Mouse (Mus musculus) liver, adult 2 months (tissue): ENCODE measurements around the gene Ccnyl1. TPM values are rescaled to one million over a fixed set of nuclear protein-coding genes. Genes with fewer than 3 reads are reported as not detected.
A peak's percentile ranks its signal among the peaks of the same experiment; 100 is the strongest.

ENCODE experiments used
- DNase-seq: peaks from one replicate; pipeline ENCODE4 v3.0.0-alpha.2; 2011; ENCODE audit warnings: low read depth, low spot score; ENCODE audit errors: extremely low read depth
- H3K27ac ChIP-seq: fragments of 200-500 bp; replicated peaks from 2 replicates; pipeline ENCODE4 v1.5.1; 2012; ENCODE audit warnings: low read depth, mild to moderate bottlenecking, control low read depth, inconsistent platforms, low read length; ENCODE audit not compliant: insufficient read depth
- H3K27me3 ChIP-seq: fragments of 200-500 bp; 2 replicates; pipeline ENCODE4 v1.6.1; 2012; ENCODE audit warnings: mild to moderate bottlenecking, moderate library complexity, low read length, inconsistent platforms; ENCODE audit not compliant: control insufficient read depth, insufficient read depth
- H3K36me3 ChIP-seq: fragments of 200-500 bp; 2 replicates; pipeline ENCODE4 v1.6.1; 2012; ENCODE audit warnings: low read length, inconsistent platforms; ENCODE audit not compliant: control insufficient read depth, insufficient read depth
- H3K4me1 ChIP-seq: fragments of 200-500 bp; 2 replicates; pipeline ENCODE4 v1.6.1; 2011; ENCODE audit warnings: low read length; ENCODE audit not compliant: control insufficient read depth, insufficient read depth
- H3K4me3 ChIP-seq: fragments of 200-500 bp; 2 replicates; pipeline ENCODE4 v1.5.1; 2011; ENCODE audit warnings: low read depth, mild to moderate bottlenecking, control low read depth, low read length, moderate library complexity; ENCODE audit not compliant: insufficient read depth
- H3K79me2 ChIP-seq: fragments of 200-500 bp; 2 replicates; pipeline ENCODE4 v1.6.1; 2012; ENCODE audit warnings: inconsistent platforms, mild to moderate bottlenecking, low read length, moderate library complexity; ENCODE audit not compliant: control insufficient read depth, insufficient read depth
- H3K9ac ChIP-seq: fragments of 200-500 bp; 2 replicates; pipeline ENCODE4 v1.6.1; 2012; ENCODE audit warnings: low read depth, mild to moderate bottlenecking, control low read depth, inconsistent platforms, low read length
- CTCF ChIP-seq: fragments of 200-500 bp; IDR thresholded peaks from 2 replicates; pipeline ENCODE4 v1.5.1; 2011; ENCODE audit warnings: low read depth, low read length, control low read depth
- POLR2A ChIP-seq: fragments of 200-500 bp; IDR thresholded peaks from 2 replicates; pipeline ENCODE4 v1.6.1; 2011; ENCODE audit warnings: low read length, control low read depth; ENCODE audit not compliant: insufficient read depth; ENCODE audit errors: extremely low read depth
- WGBS: fragments of 180-500 bp; shearing (Covaris S2); methylation state at CpG from one replicate; pipeline ENCODE4 v1.1.7; 2018; 5-methylcytosine and 5-hydroxymethylcytosine counted together
- polyA plus RNA-seq: library from polyadenylated mRNA; depleted of rRNA; stranded (reverse); fragments of >200 nt; gene quantifications from 2 replicates; pipeline ENCODE4 v1.2.3, GENCODE M21; 2012
- total RNA-seq: library from RNA; depleted of rRNA; stranded (reverse); fragments of >200 nt; gene quantifications from 2 replicates; pipeline ENCODE4 v1.2.3, GENCODE M21; 2014

Ccnyl1 gene
- total and polyA plus RNA-seq, 2 experiments = 3.9 to 5.8 TPM

GRCm38 (mm10) chr1:64709891-64710290 is 19.6 kb downstream of the Ccnyl1 start:
- no peak overlapping the region for H3K27ac ChIP-seq
- TF ChIP-seq POLR2A = no peak
- TF ChIP-seq CTCF = 0 out of 2 replicates have a peak, but pooled peaks have one; percentile 8
- H3K9ac ChIP-seq = no peak overlapping the region
- peaks cover 8% of the 10 kb centered on the region for H3K36me3 ChIP-seq
- no peaks in the 10 kb centered on the region for H3K79me2 ChIP-seq
- no peaks in the 10 kb centered on the region for H3K4me1 ChIP-seq
- peak; percentile 52 for DNase-seq
- no peak overlapping the region for H3K4me3 ChIP-seq
- no peaks in the 10 kb centered on the region for H3K27me3 ChIP-seq
- WGBS = 11% methylated on average over 2 of the region's 2 CpGs

DNA sequence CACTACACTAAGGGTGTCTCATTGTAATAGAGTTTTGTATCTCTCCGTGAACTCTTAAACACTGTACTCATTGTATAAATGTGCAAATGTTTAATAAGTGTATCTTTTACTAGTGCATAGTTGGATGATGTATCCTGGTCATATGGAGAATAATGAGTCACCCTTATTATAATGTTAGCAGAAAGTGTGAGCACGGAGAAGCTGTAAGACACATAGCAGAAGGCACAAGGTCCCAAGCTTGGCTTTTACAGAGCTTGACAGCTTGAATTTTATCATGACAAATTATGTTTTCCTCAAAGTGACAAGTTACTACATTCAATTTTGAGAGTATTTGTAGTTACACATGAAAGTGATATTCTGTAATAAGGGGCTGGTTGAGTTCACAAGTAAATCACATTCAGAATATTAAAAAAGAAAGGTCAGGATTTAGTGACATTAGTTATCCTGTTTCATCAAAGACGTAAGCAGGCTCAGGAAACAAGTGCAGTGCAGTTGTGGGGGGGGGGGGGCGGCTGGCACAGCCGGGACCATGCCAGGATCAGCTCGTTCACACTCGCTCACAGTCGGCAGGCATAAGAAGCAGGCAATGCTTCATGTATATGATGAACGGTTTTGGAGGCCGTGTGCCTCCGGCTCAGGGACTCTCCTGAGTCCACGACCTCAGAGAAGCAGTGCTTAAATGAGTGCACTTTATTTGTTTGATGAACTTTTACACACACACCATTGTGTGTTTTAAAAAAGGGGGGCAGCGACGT is 21.9 kb downstream of the Ccnyl1 start:
- Histone ChIP-seq H3K4me1 (peaks cover 2% of the 10 kb centered on the region; the same call in 1 of the 2 replicates), H3K9ac (no peak overlapping the region), H3K79me2 (no peaks in the 10 kb centered on the region; the same call in 1 of the 2 replicates), H3K4me3 (no peak overlapping the region), H3K36me3 (peaks cover 11% of the 10 kb centered on the region), H3K27ac (no peak overlapping the region), H3K27me3 (no peaks in the 10 kb centered on the region)
- TF ChIP-seq CTCF (no peak), POLR2A (no peak)
- WGBS = 87% methylated on average over 14 of the region's 14 CpGs
- DNase-seq = no peak

- WGBS = 92% methylated on average over 2 of the region's 2 CpGs
- Histone ChIP-seq H3K79me2 (no peaks in the 10 kb centered on the region; the same call in 1 of the 2 replicates), H3K27ac (no peak overlapping the region), H3K27me3 (no peaks in the 10 kb centered on the region), H3K4me1 (peaks cover 2% of the 10 kb centered on the region; the same call in 1 of the 2 replicates), H3K36me3 (peaks cover 12% of the 10 kb centered on the region), H3K4me3 (no peak overlapping the region), H3K9ac (no peak overlapping the region)
- TF ChIP-seq CTCF (no peak), POLR2A (no peak)
- DNase-seq = no peak
Measured at GRCm38 (mm10) chr1:64715458-64715857, 25.2 kb downstream of the Ccnyl1 start.

- H3K4me1 ChIP-seq = peaks cover 4% of the 10 kb centered on the region; the same call in 1 of the 2 replicates
- no peaks in the 10 kb centered on the region; the same call in 1 of the 2 replicates for H3K79me2 ChIP-seq
- no peak overlapping the region for H3K9ac ChIP-seq
- H3K36me3 ChIP-seq = peaks cover 13% of the 10 kb centered on the region
- no peak overlapping the region for H3K27ac ChIP-seq
- H3K27me3 ChIP-seq = no peaks in the 10 kb centered on the region
- TF ChIP-seq POLR2A (no peak), CTCF (no peak)
- WGBS = 42% methylated on average over 7 of the region's 7 CpGs
- peak; percentile 64 for DNase-seq
- H3K4me3 ChIP-seq = no peak overlapping the region
Measured at GRCm38 (mm10) chr1:64716589-64717304, 26.5 kb downstream of the Ccnyl1 start.

DNA sequence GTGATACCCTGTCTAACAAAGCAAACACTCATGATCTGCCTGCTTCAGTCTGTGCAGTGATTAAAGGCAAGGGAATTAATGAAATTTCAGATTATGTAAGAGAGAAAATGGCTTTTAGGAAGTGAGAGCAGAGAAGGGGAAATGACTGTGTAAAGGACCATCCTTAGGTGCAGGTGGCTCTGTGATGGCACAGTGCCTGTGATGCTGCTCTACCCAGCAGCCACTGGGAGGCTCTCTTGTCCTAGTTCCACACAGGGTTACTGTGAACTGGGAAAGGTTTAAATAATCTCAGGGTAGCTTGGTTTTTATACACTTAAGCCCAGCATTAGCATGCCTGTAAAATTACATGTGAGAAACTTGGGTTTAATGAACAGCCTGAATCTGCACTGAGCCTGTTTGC is 27.2 kb downstream of the Ccnyl1 start:
- Histone ChIP-seq H3K27ac (no peak overlapping the region), H3K79me2 (no peaks in the 10 kb centered on the region; the same call in 1 of the 2 replicates), H3K9ac (no peak overlapping the region), H3K4me3 (no peak overlapping the region), H3K27me3 (no peaks in the 10 kb centered on the region), H3K36me3 (peaks cover 16% of the 10 kb centered on the region), H3K4me1 (peaks cover 4% of the 10 kb centered on the region; the same call in 1 of the 2 replicates)
- peak; percentile 46 for DNase-seq
- TF ChIP-seq CTCF = peak; percentile 87
- no peak for TF ChIP-seq POLR2A
